ENCODE assay signal across 15 mouse cellular contexts in the genomic region with DNA sequence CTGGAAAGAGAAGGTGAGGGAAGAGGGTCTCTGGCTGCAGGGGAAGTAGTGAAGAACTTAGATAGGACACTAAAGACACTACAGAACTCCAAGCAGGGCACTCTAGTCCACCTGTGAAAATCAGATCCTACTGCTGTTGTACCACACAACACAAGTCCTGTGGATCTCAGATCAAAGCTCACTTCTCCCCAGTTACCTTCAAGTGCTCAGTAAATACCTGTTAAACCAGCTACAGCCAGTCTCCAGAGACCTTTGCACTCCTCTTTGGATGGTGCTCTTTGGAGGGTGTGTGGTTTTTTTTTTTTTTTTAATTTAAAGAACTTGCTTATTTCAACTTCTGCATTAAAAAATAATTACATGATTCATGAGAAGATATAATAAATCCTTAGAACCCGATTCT.
"Had no signal": no experiment of that assay in that cellular context is flagged by ENCODE, and none has a peak within 500 bp of the region (broad histone marks: within the 10 kb centered on the region; RNA-seq: fewer than 3 reads in every experiment).

No protein-coding gene starts in this region.

- H3K4me3 ChIP-seq: limb, embryonic 12.5 days; limb, embryonic 15.5 days; liver, embryonic 12.5 days; liver, embryonic 15.5 days had no signal

- H3K4me2 ChIP-seq: limb, embryonic 12.5 days; limb, embryonic 15.5 days; liver, embryonic 12.5 days; liver, embryonic 15.5 days; midbrain, embryonic 11.5 days had no signal

- H3K9ac ChIP-seq: limb, embryonic 12.5 days; limb, embryonic 15.5 days; liver, embryonic 12.5 days; liver, embryonic 15.5 days had no signal

- ATAC-seq: liver, embryonic 12.5 days had no signal

- H3K4me1 ChIP-seq: limb, embryonic 12.5 days; limb, embryonic 15.5 days; liver, embryonic 15.5 days had no signal

- H3K27ac ChIP-seq: limb, embryonic 12.5 days; limb, embryonic 15.5 days; liver, embryonic 12.5 days; liver, embryonic 15.5 days; stomach, postnatal 0 days had no signal

- H3K9me3 ChIP-seq: limb, embryonic 12.5 days; limb, embryonic 15.5 days; liver, embryonic 12.5 days; liver, embryonic 15.5 days had no signal

- DNase-seq: kidney, adult 18-20 months; left cerebral cortex, postnatal 4 days; lung, adult 2 months; lung, postnatal 14 days; lung, postnatal 4 days; midbrain, embryonic 14.5 days; thymus, adult 2 months; thymus, postnatal 14 days; thymus, postnatal 4 days had no signal

- H3K36me3 ChIP-seq: limb, embryonic 12.5 days; limb, embryonic 15.5 days; liver, embryonic 12.5 days; liver, embryonic 15.5 days had no signal
